Mouse (Mus musculus): ENCODE results near the gene Sugt1.

- TF ChIP-seq NELFE (IDR thresholded peaks at IDR 0.05; ENCODE audit: low read depth, low read length) (no peak), GATA1 (IDR thresholded peaks at IDR 0.05; ENCODE audit: low read depth, low read length) (no peak), POLR2A (IDR thresholded peaks at IDR 0.05; ENCODE audit: control insufficient read depth in 1 of 2, insufficient read depth in 1 of 2, low read depth in 1 of 2, low read length in 2 of 2, poor library complexity in 1 of 2) (no peak), MAX (IDR thresholded peaks at IDR 0.05; ENCODE audit: low read length) (no peak), USF2 (IDR thresholded peaks at IDR 0.05; ENCODE audit: borderline replicate concordance in 1 of 2, insufficient read depth in 1 of 2, low read depth in 1 of 2, low read length in 2 of 2) (no peak), ZNF384 (IDR thresholded peaks at IDR 0.05; ENCODE audit: low read depth, low read length) (no peak), RCOR1 (IDR thresholded peaks at IDR 0.05; ENCODE audit: low read depth, low read length) (no peak), CTCF (IDR thresholded peaks at IDR 0.05 in 2 of 3, conservative IDR thresholded peaks at IDR 0.05 in 1 of 3; ENCODE audit: control insufficient read depth in 1 of 3, insufficient read depth in 1 of 3, low read depth in 2 of 3, low read length in 3 of 3, poor library complexity in 1 of 3, severe bottlenecking in 1 of 3) (no peak), USF1 (IDR thresholded peaks at IDR 0.05; ENCODE audit: low read depth, low read length) (no peak), TBP (IDR thresholded peaks at IDR 0.05; ENCODE audit: low read depth, low read length) (no peak), EP300 (IDR thresholded peaks at IDR 0.05; ENCODE audit: low read depth in 1 of 2, low read length in 2 of 2) (no peak), ETS1 (IDR thresholded peaks at IDR 0.05; ENCODE audit: low read depth, low read length) (no peak), RAD21 (IDR thresholded peaks at IDR 0.05; ENCODE audit: low read depth, low read length) (no peak)
These were observed 85.9 kb downstream of the Sugt1 start for GRCm38 (mm10) chr14:79673083-79674013.

Measured in MEL (cell line).